Mouse (Mus musculus) left cerebral cortex, adult 2 months (tissue): ENCODE data around the gene Taf6. TPM values are rescaled to one million over a fixed set of nuclear protein-coding genes. Genes with fewer than 3 reads are reported as not detected.
A peak's percentile ranks its signal among the peaks of the same experiment; 100 is the strongest.

Experiments used
- DNase-seq, 2 experiments: peaks; one replicate each; pipeline ENCODE4 v3.0.0; 2021 to 2022; ENCODE audit warnings: low spot score in 2 of 2, mixed read lengths in 1 of 2; ENCODE audit errors: extremely low spot score in 1 of 2
- H3K27ac ChIP-seq: fragments of 200-600 bp; 2 replicates; pipeline ENCODE4 v1.8.1; 2022
- H3K4me3 ChIP-seq: fragments of 200-600 bp; 2 replicates; pipeline ENCODE4 v1.8.1; 2022
- CTCF ChIP-seq: fragments of 200-600 bp; IDR thresholded peaks from 2 replicates; pipeline ENCODE4 v1.8.1; 2022; ENCODE audit warnings: antibody characterized with exemption, mild to moderate bottlenecking, moderate library complexity
- intact Hi-C: fragments of 180-260 bp; cut with DNase I; formaldehyde crosslinking; loops from one replicate; pipeline ENCODE4 v1.15.1; 2025
- total RNA-seq, 2 experiments: library from RNA; stranded (reverse); gene quantifications; 2 replicates each; pipeline ENCODE4 v1.2.3; 2021

The Taf6 gene
- total RNA-seq, 2 experiments from 2014 or later, result 43.8 to 45.2 TPM

DNA sequence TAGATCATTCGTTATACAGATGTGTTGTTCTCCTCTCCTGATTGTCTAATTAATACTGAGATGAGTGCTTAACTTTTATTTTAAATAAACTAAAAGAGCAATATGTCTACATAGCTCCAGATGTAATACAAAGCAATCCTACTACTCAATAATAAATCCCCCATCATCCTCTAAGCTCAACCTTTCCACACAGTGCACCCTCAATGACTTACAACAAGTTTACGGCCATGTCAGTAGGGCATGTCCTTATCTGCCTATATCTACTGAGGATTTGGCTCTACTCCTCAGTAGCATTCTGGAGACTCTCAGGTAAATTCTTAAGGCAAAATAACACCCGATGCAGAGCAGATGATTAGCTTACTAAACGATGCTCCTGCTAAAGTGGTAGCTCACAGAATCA lies 20.6 kb upstream of the Taf6 start:
- no peak overlapping the region for H3K4me3 ChIP-seq
- TF ChIP-seq CTCF, result no peak
- intact Hi-C loops, result no loop called here
- DNase-seq, result no peak
- H3K27ac ChIP-seq, result no peak overlapping the region

DNA sequence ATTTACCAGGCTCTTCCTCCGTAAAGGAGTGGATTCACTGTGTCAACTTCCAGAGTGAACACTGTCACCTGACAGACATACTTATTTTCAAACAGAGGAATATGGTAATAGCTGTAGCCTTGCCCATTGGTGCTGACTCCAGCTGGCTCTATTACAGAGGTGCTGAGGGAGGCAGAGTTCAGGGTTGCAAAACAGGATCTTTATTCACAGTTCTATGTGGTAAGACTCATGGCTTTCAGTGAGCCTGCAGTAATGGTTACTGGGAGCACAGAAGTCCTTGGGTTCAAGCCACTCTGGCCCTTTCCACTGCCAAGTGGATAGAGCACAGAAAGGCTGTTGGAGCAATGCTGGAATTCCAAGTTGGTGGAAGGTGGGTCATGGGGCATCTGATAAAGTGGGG lies 20.0 kb upstream of the Taf6 start:
- no peak overlapping the region for H3K4me3 ChIP-seq
- intact Hi-C loops, result no loop called here
- DNase-seq, result no peak
- H3K27ac ChIP-seq, result no peak overlapping the region
- no peak for TF ChIP-seq CTCF

DNA sequence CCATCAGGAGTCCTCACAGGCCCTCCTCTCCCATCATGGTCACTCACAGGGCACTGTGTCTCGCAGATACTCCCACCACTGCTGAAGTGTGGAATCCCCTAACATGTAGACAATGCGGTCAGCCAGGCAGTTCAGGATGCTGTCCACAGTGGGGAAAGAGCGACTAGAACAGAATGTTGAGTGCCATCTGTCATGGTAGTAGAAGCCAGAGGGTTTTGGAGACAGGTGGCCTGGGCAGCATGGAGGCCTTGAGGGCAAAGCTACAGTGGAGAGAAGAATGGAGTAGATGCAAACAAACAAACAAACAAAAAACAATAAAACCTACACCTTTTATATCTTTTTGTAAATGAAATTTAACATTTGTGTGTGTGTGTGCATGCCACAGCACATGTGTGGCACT lies 14.8 kb upstream of the Taf6 start:
- DNase-seq, result no peak
- no peak for TF ChIP-seq CTCF
- Histone ChIP-seq H3K27ac (no peak overlapping the region), H3K4me3 (no peak overlapping the region)
- intact Hi-C loops, result no loop called here

DNA sequence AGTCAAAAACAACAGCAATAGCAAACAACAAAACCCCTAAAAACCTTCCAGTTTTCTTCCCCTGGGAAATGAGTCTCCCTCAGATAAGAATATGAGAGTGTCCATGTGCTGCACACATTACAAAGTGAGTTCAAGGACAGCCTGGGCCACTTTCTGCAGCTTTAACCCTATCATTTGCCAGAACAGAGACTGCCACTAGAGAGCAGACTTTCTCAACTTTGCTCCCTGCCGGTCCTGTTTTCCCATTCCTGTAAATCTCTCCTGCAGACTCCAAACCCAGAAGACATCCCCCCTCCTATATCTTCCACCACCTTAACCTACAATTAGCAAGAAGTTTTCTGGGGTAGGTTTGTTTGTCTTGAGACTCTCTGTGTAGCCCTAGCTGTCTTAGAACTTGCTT lies 12.3 kb upstream of the Taf6 start:
- intact Hi-C loops, result no loop called here
- Histone ChIP-seq H3K27ac (no peak overlapping the region), H3K4me3 (no peak overlapping the region)
- DNase-seq, result no peak
- peak; percentile 50 for TF ChIP-seq CTCF

GRCm38 (mm10) chr5:138195463-138195862 lies 8.2 kb upstream of the Taf6 start:
- TF ChIP-seq CTCF, result no peak
- DNase-seq, result no peak
- intact Hi-C loops, result no loop called here
- H3K4me3 ChIP-seq, result peak overlapping the region; percentile 87
- no peak overlapping the region; the same call in 1 of the 2 replicates for H3K27ac ChIP-seq

DNA sequence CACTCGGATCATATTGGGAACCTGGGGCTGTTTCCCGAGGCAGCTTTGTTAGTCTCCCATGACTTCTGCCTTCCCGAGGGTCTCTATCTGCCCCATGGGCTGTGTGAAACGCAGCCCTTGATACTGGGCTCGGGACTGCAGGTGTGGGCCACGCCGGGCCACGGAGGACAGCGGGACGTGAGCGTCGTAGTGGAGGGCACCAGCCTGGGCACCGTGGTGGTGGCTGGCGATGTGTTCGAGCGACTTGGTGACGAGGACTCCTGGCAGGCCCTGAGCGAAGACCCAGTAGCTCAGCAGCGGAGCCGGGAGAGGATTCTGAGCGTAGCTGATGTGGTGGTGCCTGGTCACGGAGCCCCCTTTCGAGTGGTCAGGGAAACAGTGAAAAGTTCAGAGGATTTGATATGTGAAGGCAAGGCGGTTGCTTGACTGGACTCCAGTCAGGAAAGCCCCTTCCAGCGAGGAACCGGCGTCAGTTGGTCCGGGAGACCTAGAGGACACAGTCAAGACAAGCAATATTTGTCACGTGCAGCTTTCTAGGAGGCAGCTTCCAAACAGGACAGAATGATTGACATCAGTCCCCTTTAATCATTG lies 7.6 kb upstream of the Taf6 start:
- intact Hi-C loops, result no loop called here
- TF ChIP-seq CTCF, result no peak
- H3K4me3 ChIP-seq, result peak overlapping the region; percentile 87
- peak overlapping the region; percentile 93 for H3K27ac ChIP-seq
- DNase-seq, result peak in 1 of 2 experiments; percentile 43

- DNase-seq, result peak; percentile 82 to 86
- intact Hi-C loops, result no loop called here
- H3K27ac ChIP-seq, result peak within 1 kb of the TSS; percentile 93
- H3K4me3 ChIP-seq, result peak within 1 kb of the TSS; percentile 87
- no peak for TF ChIP-seq CTCF
Measured at GRCm38 (mm10) chr5:138193771-138194727, 6.8 kb upstream of the Taf6 start, which contains the start of gene Mblac1. Mblac1 (plus strand) TSS chr5:138194314.

- peak overlapping the region; percentile 80 for H3K4me3 ChIP-seq
- peak overlapping the region; percentile 93 for H3K27ac ChIP-seq
- no peak for TF ChIP-seq CTCF
- intact Hi-C loops, result loop anchor here (1.0 kb wide), 2 partner anchors 16 to 26 kb away; partner anchors contain the start of gene Cops6
- DNase-seq, result peak; percentile 68 to 76
Measured at GRCm38 (mm10) chr5:138187661-138188306, 533 bp upstream of the Taf6 start.

DNA sequence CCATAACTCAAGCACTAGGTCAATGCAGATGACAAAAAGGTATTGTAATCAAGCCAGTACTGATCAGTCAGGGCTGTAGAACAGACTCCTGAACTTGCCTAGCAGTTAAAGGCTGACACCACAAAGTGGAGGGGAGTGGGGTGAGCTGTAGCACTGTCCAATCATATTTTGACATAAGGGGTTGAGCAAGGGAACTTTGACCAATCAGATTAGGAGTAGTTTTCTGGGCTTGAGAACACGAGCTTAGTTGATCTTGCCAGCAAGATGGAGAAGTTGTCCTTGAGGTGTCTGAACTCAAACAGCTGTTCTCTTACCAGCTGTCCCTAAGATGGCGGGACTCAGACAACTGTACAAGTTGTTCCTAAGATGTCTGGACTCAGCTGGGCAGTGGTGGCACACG lies 14.0 kb downstream of the Taf6 start:
- intact Hi-C loops, result no loop called here
- DNase-seq, result no peak
- no peak overlapping the region for H3K27ac ChIP-seq
- no peak overlapping the region for H3K4me3 ChIP-seq
- TF ChIP-seq CTCF, result no peak

GRCm38 (mm10) chr5:138171695-138172491 lies 15.4 kb downstream of the Taf6 start, which contains the start of the genes Ap4m1 and Mcm7:
Ap4m1 (plus strand) TSS chr5:138172002.
Mcm7 (minus strand) TSS chr5:138172422.
- H3K27ac ChIP-seq, result peak within 1 kb of the TSS; percentile 98
- TF ChIP-seq CTCF, result no peak; the same call in 1 of the 2 replicates

More at GRCm38 (mm10) chr5:138171695-138172491, 15.4 kb downstream of the Taf6 start, which contains the start of the genes Ap4m1 and Mcm7:
- DNase-seq, result peak; percentile 96 to 97
- H3K4me3 ChIP-seq, result peak within 1 kb of the TSS; percentile 80
- intact Hi-C loops, result loop anchor here (1.0 kb wide), 2 partner anchors 11 to 15 kb away; partner anchors contain the start of genes Cnpy4, Cops6 and Taf6
